Mouse (Mus musculus) retina, embryonic 14.5 days (tissue): Measurements from ENCODE around the gene Cacna1e.
A peak's percentile ranks its signal among the peaks of the same experiment; 100 is the strongest.

Experiments used
- DNase-seq: peaks from one replicate; pipeline ENCODE4 v3.0.0-alpha.2; 2015; ENCODE audit warnings: low spot score

The Cacna1e gene

GRCm38 (mm10) chr1:154707584-154708290, 176.6 kb downstream of the Cacna1e start:
- no peak for DNase-seq

- no peak for DNase-seq
These were observed 177.3 kb downstream of the Cacna1e start for GRCm38 (mm10) chr1:154706974-154707373.

- no peak for DNase-seq
These were observed 178.3 kb downstream of the Cacna1e start for GRCm38 (mm10) chr1:154705882-154706565.

- DNase-seq = no peak
These were observed 179.6 kb downstream of the Cacna1e start for GRCm38 (mm10) chr1:154704558-154705185.

GRCm38 (mm10) chr1:154702623-154703022, 181.7 kb downstream of the Cacna1e start:
- DNase-seq = no peak

GRCm38 (mm10) chr1:154688876-154689665, 195.2 kb downstream of the Cacna1e start:
- no peak for DNase-seq

- peak; percentile 34 for DNase-seq
These were observed 197.4 kb downstream of the Cacna1e start for GRCm38 (mm10) chr1:154686861-154687260.

GRCm38 (mm10) chr1:154683477-154684106, 200.7 kb downstream of the Cacna1e start:
- no peak for DNase-seq

GRCm38 (mm10) chr1:154678989-154679388, 205.3 kb downstream of the Cacna1e start:
- DNase-seq = no peak

- DNase-seq = no peak
These were observed 206.2 kb downstream of the Cacna1e start for GRCm38 (mm10) chr1:154678151-154678550.

- no peak for DNase-seq
These were observed 206.6 kb downstream of the Cacna1e start for GRCm38 (mm10) chr1:154677677-154678076.

- DNase-seq = no peak
These were observed 220.6 kb downstream of the Cacna1e start for GRCm38 (mm10) chr1:154663721-154664120.

GRCm38 (mm10) chr1:154661977-154662376, 222.3 kb downstream of the Cacna1e start:
- DNase-seq = no peak

- peak; percentile 59 for DNase-seq
These were observed 223.0 kb downstream of the Cacna1e start for GRCm38 (mm10) chr1:154661221-154661864.

- no peak for DNase-seq
These were observed 226.9 kb downstream of the Cacna1e start for GRCm38 (mm10) chr1:154657366-154657765.

- no peak for DNase-seq
These were observed 230.3 kb downstream of the Cacna1e start for GRCm38 (mm10) chr1:154653951-154654350.

GRCm38 (mm10) chr1:154646156-154646950, 237.9 kb downstream of the Cacna1e start:
- DNase-seq = no peak

GRCm38 (mm10) chr1:154637821-154638220, 246.5 kb downstream of the Cacna1e start:
- no peak for DNase-seq

- no peak for DNase-seq
These were observed 248.5 kb downstream of the Cacna1e start for GRCm38 (mm10) chr1:154635766-154636165.

GRCm38 (mm10) chr1:154632886-154633285, 251.4 kb downstream of the Cacna1e start:
- no peak for DNase-seq
